Mouse (Mus musculus): ENCODE measurements around the gene Ice2.

DNA sequence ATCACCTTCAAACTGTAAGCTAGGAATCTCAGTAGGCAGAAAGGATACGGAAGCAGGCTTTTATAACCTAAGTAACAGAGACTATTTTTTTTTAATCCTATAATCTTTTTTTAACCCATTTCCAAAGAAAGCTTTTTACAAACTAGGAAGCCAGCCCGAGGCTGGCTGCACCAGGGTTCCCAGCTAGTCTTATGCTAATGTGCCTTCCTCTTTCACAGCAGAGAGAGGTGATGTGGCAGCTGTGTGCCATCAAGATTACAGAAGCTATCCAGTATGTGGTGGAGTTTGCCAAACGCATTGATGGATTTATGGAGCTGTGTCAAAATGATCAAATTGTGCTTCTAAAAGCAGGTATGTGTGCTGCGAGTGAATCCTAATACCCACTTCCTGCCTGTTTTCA is 24.8 kb upstream of the Ice2 start:
- TF ChIP-seq ZC3H11A (IDR thresholded peaks at IDR 0.05; ENCODE audit: borderline replicate concordance, low read depth, low read length) (no peak), HCFC1 (IDR thresholded peaks at IDR 0.05; ENCODE audit: borderline replicate concordance, insufficient read depth, low read length) (no peak), ZNF384 (IDR thresholded peaks at IDR 0.05; ENCODE audit: low read depth, low read length) (no peak), MAFK (IDR thresholded peaks at IDR 0.05; ENCODE audit: insufficient read depth, low read depth, low read length) (no peak), CHD2 (IDR thresholded peaks at IDR 0.05; ENCODE audit: low read depth, low read length) (no peak)
